Mouse (Mus musculus): ENCODE data around the gene Adam15. TPM values are rescaled to one million over a fixed set of nuclear protein-coding genes. Genes with fewer than 3 reads are reported as not detected.

The Adam15 gene
- total RNA-seq, 4 experiments from 2014 or later, result 104 to 122 (median 108) TPM

GRCm38 (mm10) chr3:89355512-89355902 lies 5.7 kb upstream of the Adam15 start:
- no peak for DNase-seq (ENCODE audit: low spot score in 2 of 2)

- DNase-seq (ENCODE audit: low spot score in 2 of 2), result peak; percentile 73 to 83
These were observed 5.2 kb upstream of the Adam15 start for GRCm38 (mm10) chr3:89354816-89355511.

- no peak for DNase-seq (ENCODE audit: low spot score in 2 of 2)
These were observed 1.5 kb upstream of the Adam15 start for GRCm38 (mm10) chr3:89351271-89351670.

DNA sequence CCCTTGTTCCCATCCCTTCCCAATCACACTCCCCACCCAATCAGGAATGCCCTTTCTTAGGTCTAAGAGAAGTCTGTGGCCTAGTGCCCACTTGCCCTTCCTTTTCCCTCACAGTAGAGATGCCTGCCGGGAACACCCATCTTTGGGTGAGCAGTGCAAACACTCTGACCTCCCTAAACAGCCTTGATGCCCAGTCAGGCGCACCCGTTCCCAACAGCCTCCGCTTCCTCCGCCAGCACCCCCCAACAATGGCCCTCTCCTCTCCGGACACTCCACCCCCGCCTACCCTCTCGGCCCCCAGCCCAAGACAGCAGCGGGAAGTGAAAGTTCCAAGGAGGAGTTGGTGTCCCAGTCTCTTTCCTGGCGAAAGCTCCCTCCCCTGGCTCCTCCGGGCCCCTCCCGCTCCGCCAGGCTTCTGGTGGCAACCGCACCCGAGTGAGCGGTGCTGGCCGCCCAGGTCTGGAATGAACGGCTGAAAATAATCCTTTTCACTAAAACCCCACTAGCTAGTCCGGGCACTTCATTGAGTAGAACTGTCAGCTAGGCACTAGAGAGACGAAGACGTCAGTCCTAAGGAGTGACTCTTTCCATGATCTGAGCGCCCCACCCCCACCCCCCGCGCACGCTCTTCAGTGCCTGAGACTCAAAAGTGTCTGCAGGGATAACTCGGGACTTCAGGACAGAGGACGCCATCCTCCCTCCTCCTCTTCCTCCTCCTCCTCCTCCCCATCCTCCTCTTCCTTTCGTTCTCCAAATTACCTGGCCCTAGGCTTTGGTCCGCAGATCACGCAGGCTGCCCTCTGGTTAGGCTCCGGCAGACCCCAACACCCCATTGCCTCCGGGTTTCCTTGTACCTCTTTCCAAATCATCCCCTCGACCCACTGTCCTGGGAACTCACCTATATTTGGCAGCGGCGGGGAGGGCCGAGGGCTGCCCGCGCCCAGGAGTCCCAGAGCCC lies 606 bp downstream of the Adam15 start:
- no peak for DNase-seq (ENCODE audit: low spot score in 2 of 2)

GRCm38 (mm10) chr3:89347916-89348315 lies 1.9 kb downstream of the Adam15 start:
- no peak for DNase-seq (ENCODE audit: low spot score in 2 of 2)

DNA sequence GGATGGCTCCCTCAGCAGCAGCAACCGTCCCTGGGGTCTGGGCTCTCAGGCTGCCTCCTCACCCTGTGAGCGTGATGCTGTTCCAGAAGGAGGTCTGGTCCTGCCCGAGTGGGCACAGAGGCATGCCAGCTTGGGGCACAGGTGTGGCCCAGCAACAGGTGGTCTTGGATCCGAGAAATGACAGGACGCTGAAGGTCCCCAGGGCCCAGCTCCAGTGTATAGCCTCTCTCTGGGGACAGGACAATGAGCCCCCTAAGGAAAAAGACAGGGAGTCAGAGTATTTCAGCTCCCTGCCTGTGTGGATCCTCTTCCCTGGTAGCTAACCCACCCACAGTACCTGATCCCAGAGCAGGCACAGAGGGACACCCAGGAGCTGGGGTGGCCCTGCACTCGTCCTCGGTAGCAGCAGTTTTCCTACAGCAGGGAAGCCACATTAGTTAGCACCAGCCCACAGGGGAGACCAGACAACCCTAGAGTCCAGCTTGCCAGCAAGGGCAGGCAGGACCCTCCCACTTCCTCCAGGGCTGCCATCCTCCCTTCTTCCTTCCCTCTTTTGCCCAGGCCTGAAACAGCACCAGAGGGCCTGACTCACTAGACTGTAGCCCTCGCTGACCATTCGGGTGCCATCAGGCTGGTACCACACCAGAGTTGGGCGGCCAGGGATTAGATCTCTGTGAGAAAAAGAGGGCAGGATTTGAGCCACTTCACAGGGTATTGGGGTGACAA lies 2.8 kb downstream of the Adam15 start:
- DNase-seq (ENCODE audit: low spot score in 2 of 2), result no peak

DNA sequence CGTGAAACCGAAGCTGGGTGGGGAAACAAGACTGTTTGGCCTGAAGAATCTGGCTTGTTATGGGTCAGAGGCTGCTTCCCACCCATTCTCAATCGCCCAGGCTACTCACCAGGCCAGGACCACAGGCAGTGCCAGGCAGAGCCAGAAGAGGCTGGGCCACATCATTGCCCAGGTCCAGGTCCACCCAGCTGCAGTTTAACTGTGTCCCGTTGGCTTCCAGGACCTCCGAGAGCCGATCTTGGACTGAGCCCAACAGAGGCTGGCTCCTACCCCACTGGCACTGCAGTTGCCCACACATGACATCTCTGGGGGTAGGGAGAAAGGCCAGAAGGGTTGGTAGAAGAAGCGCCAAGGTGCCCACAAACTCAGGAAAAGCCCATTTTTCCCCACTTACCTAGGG lies 6.5 kb downstream of the Adam15 start:
- no peak for DNase-seq (ENCODE audit: low spot score in 2 of 2)

DNA sequence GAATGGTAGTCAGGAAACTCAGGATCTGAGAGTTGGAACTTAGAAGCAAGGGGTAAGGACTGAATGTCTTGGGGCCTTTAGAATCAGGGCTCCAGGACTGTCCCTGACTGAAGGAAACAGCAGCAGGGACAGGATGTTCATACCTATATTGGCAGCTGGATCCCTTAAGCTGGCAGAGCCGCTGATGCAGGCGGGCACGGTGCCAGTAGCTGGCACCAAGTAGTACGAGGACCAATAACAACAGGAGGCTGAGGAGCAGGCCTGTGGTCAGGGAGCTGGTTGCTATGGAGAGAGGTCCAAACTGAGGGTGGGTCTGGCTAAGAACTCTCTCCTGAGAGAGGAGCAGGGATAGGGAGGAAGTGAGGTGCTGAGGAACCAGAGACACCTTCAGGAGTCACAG lies 8.0 kb downstream of the Adam15 start:
- no peak for DNase-seq (ENCODE audit: low spot score in 2 of 2)

GRCm38 (mm10) chr3:89340465-89340864 lies 9.3 kb downstream of the Adam15 start:
- DNase-seq (ENCODE audit: low spot score in 2 of 2), result peak in 1 of 2 experiments; percentile 30

- peak; percentile 51 to 69 for DNase-seq (ENCODE audit: low spot score in 2 of 2)
These were observed 10.4 kb downstream of the Adam15 start for GRCm38 (mm10) chr3:89339416-89339815.

- DNase-seq (ENCODE audit: low spot score in 2 of 2), result no peak
These were observed 11.8 kb downstream of the Adam15 start, which contains the start of gene Efna4 for GRCm38 (mm10) chr3:89337721-89338578. Gene Efna4 (minus strand): TSS chr3:89338028.

DNA sequence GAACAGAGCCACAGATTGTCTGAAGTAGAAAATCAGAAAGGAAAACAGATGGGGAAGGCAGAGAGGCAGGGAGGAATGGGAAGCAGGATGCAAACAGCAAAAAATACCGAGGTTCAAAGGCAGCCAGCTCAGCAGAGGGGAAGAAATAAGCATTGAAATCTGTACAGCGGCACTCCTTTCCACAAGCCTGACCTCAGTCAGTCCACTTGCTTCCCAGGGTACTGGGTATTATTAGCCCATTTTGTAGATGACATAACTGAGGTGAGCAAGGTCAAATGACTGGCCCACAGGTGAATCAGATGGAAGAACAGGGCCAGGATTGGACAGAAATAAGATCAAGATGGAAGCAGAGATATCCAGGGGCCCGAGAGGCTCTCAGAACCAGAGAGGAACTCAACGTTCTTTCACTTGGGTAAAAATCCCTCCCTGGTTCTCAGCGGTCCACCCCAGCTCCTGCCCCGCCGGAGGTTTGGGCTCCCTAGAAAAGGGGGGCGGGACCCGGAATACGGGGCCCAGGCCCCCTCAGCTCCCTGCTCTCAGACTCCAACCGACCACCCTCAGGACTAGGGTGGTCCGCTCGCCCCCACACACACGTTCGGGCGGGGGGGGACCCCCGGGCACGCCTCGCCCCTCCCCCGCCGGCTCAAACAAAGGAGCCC lies 12.6 kb downstream of the Adam15 start:
- no peak for DNase-seq (ENCODE audit: low spot score in 2 of 2)

- no peak for DNase-seq (ENCODE audit: low spot score in 2 of 2)
These were observed 13.3 kb downstream of the Adam15 start for GRCm38 (mm10) chr3:89336529-89336928.

DNA sequence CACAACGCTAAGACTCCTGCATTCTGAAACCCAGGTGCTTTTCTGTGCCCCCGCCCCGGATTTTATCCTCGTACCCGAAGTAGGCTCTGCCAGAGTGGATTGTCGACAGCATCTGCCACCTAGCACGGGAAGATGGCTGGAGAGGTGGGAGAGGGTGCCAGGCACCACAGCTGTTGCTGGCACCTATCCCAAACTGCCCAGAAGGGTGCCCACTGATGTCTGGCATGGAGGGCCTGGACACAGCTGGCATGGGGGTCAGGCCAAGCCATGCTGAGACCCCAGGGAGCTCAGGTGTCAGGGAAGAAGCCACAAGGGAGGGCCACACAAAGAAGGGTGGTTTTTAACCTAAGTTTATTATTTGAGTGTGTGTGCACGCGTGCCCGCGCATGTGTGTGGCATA lies 16.7 kb downstream of the Adam15 start:
- DNase-seq (ENCODE audit: low spot score in 2 of 2), result no peak

GRCm38 (mm10) chr3:89332476-89332875 lies 17.3 kb downstream of the Adam15 start:
- DNase-seq (ENCODE audit: low spot score in 2 of 2), result no peak

GRCm38 (mm10) chr3:89332013-89332412 lies 17.8 kb downstream of the Adam15 start:
- no peak for DNase-seq (ENCODE audit: low spot score in 2 of 2)

- DNase-seq (ENCODE audit: low spot score in 2 of 2), result no peak
These were observed 18.2 kb downstream of the Adam15 start for GRCm38 (mm10) chr3:89331561-89331960.

DNA sequence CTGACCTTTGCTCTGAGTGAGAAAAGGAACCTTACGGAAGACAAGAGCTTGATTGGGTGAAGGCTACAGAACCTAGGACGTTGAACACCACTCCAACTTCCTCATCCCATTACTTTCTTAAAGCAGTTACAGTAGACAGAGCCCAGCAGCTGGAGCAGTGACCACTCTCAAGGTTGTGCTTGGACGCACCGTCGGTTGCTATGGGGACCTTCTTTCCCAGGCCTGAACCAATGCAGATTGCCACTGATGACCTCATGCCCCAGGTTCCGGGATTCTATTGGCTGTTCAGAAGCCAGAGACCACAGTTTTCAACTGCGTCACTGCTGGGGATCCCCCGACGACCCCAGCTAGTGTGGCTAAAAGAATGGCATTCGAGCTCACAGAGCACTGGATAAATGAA lies 18.8 kb downstream of the Adam15 start:
- no peak for DNase-seq (ENCODE audit: low spot score in 2 of 2)

DNA sequence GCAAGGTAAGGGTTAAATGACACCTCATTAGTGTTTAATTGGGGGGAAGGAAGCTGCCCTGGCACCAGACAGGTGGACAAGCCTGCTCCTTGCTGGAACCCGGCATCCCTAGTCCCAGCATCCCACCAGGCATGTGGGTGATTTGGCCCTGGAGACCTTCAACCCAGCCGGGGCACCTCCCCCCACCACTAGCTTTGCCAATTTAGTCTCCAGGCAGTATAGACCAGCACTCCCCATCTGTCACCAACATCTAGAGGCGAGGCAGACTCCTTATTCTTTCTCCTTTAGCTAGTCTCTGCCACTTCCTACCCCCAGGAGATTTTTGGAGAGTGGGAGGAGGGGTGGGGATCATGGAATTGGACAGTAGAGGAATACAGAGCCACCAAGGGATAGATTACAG lies 19.4 kb downstream of the Adam15 start:
- DNase-seq (ENCODE audit: low spot score in 2 of 2), result no peak

DNA sequence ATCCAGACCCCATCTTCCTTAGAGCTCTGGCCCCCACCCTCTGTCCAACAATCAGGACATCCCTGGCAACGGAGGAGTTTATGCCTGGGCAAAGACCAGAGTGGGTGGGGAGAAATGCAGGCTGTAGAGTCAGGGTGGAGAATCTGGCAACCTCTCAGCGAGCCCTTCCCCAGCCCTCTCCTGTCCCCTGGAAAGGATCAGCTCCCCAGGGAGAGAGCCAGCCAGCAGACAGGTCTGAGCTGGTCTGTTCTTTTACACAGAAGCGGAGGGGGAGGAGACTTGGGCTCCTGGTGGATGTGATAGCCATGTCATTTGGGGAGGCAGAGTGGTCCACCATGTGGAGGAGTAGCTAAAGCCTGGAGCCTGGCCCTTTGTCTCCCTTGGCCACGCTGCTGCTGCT lies 21.2 kb downstream of the Adam15 start:
- DNase-seq (ENCODE audit: low spot score in 2 of 2), result no peak

Data from left cerebral cortex, adult 8-10 months (tissue).